Mouse (Mus musculus) thymus, postnatal 25 days (tissue): ENCODE data around the gene Olfr1022.

Experiments
- DNase-seq: peaks from one replicate; pipeline ENCODE4 v3.0.0; 2022

The Olfr1022 gene

DNA sequence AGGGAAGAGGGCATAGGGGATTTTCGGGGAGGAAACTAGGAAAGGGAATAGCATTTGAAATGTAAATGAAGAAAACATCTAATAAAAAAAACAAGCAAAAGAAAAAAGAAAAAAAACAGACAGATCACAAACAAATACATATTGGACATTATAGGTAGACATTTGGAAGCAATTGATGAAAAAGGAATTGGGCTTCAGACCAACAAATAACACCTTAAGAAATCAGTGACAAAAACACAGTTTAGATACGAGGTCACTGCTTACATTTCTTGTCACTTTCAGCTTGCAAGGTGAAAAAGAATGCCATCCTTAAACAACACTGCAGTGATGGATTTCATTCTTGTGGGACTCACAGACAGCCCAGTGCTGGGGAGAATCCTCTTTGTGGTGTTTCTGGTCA, at the start of gene Olfr1022:
Olfr1022 (plus strand) TSS at position 301 of the 400 bp plus-strand sequence.
- DNase-seq: no peak

DNA sequence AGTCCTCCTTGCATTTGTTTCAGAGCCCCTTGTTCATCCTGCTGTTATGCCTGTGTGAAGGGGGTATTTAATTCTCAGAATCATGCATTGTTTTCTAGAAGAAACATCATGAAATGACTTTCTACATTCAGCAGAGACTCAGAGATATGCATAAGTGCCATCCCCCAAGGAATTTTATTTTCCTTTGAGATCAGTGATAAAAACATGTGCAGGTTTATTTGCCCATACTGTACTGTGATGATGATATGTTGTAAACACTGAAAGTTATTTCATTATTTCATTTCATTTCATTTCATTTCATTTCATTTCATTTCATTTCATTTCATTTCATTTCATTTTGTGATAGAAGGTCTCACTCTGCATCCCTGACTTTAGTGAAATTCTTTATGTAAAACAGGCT, 23.0 kb upstream of the Olfr1022 start, which contains the start of gene Olfr1019:
Olfr1019 (minus strand) TSS at position 101 of the 400 bp plus-strand sequence.
- no peak for DNase-seq

DNA sequence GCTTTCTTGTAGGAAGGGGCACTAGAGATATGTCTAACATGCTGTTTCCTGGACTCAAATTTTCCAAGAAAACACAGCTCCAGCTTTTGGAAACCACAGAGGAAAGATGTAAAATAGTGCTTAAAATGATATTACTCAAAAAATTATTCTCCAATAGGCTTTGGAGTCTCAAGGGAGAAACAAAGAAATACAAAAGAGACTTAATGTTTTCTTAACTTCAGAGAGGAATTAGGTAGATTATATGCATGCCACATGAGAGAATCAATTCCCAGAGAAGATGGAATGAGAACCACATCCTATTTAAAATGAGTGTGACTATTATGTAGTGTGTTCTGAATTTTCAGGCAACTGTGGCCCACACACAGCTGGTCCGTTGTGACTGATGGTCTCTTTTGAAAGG, 21.7 kb upstream of the Olfr1022 start, which contains the start of gene Olfr1020:
Olfr1020 (plus strand) TSS at position 301 of the 400 bp plus-strand sequence.
- no peak for DNase-seq

DNA sequence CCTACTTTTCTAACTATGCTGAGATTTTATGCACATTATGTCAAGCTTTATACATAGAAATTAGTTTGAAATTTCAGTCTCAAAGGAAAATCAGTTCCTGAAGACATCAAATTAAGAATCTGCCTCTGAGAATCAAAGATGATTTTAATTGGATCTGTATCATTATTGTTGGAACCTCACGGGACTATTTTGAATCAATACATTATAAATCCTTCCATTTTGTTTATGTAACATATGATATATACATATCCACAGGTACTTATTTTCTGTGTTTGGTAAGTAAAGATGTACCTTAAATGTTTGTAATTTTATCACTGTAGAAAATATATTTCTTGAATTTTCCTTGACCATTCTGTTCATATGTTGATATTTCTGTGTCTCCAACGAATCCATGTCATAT, 16.9 kb downstream of the Olfr1022 start, which contains the start of gene Olfr1023:
Olfr1023 (plus strand) TSS at position 301 of the 400 bp plus-strand sequence.
- no peak for DNase-seq

DNA sequence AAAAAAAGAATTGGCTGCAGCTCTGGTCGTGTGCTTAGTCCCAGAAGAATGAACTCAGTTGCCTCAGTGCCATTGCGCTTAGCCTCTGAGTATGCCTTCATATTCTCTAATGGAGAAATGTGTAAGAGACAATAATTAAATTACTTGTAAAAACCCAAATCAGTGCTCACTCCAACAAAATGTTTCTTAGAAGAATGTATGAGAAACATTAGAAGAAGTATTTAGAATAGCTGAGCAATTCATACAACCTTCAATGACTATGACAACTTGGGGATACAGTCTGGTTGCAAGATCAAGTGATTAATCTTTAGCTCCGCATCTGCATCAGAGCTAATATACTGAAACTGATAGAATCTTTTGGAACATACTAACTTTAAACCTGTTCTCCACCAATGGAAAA, 36.6 kb downstream of the Olfr1022 start, which contains the start of gene Olfr1024:
Olfr1024 (minus strand) TSS at position 101 of the 400 bp plus-strand sequence.
- no peak for DNase-seq

DNA sequence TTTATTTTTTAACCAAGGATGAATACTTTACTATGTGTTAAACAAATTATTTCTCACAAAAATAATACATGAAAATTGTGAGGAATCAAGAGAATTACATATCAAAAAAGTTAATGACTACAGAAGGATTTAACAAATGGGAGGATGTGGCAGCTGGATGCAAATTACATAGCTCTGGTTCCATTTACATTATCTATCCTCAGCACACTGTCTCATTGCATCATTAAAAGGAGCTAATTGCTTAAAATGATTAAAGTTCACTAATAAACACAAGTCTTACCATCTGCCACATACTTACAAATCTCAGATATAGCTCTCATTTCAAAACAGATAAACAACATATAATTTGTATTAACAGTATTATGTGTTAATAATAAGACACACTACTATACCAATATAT, 44.8 kb downstream of the Olfr1022 start:
- DNase-seq: no peak

DNA sequence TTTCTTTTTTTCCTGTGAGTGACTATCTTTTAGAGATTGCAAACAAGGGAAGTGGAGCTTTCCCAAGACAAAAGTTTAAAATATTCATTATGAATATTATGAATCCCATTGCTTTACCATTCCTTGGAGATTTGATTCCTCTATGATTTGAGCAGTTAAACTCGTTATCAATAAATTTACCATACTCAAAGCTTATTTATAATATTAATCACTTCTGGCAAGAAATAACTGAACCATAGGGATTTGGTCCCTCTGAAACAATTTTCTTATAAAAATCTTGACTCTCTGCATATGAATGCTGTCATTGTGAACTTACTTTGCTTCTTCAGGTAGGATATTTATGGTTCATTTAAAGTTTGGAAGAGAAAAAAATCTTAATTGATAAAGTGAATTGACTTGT, 46.5 kb downstream of the Olfr1022 start, which contains the start of gene Olfr1025-ps1:
Olfr1025-ps1 (plus strand) TSS at position 301 of the 400 bp plus-strand sequence.
- DNase-seq: no peak
